Mouse (Mus musculus) limb, embryonic 12.5 days (tissue): Measurements from ENCODE around the gene Slc35c2. TPM values are rescaled to one million over a fixed set of nuclear protein-coding genes. Genes with fewer than 3 reads are reported as not detected.

ENCODE experiments used
- ATAC-seq: fragments of 200-750 bp; cut with Nextera tagmentation; 2 replicates; pipeline ENCODE4 v1.8.0; 2017; ENCODE audit warnings: low read depth, moderate TSS enrichment; ENCODE audit not compliant: insufficient number of reproducible peaks, insufficient read depth, low FRiP score, low TSS enrichment
- H3K27ac ChIP-seq: fragments of 300-500 bp; sonication (generic); 2 replicates; pipeline ENCODE4 v1.5.1; 2016; ENCODE audit warnings: mild to moderate bottlenecking, moderate library complexity
- H3K27me3 ChIP-seq: fragments of 300-500 bp; sonication (generic); 2 replicates; pipeline ENCODE4 v1.6.1; 2016; ENCODE audit warnings: mild to moderate bottlenecking, moderate library complexity
- H3K36me3 ChIP-seq: fragments of 300-500 bp; sonication (generic); 2 replicates; pipeline ENCODE4 v1.6.1; 2016; ENCODE audit warnings: mild to moderate bottlenecking, moderate library complexity
- H3K4me1 ChIP-seq: fragments of 300-500 bp; sonication (generic); replicated peaks from 2 replicates; pipeline ENCODE4 v1.6.1; 2016
- H3K4me2 ChIP-seq: fragments of 300-500 bp; sonication (generic); 2 replicates; pipeline ENCODE4 v1.6.1; 2016; ENCODE audit warnings: mild to moderate bottlenecking, moderate library complexity
- H3K4me3 ChIP-seq: fragments of 300-500 bp; sonication (generic); replicated peaks from 2 replicates; pipeline ENCODE4 v1.5.1; 2016; ENCODE audit warnings: mild to moderate bottlenecking
- H3K9ac ChIP-seq: fragments of 300-500 bp; sonication (generic); replicated peaks from 2 replicates; pipeline ENCODE4 v1.6.1; 2016; ENCODE audit warnings: mild to moderate bottlenecking, moderate library complexity
- H3K9me3 ChIP-seq: fragments of 300-500 bp; sonication (generic); 2 replicates; pipeline ENCODE4 v1.6.1; 2016; ENCODE audit warnings: mild to moderate bottlenecking, moderate library complexity
- WGBS: fragments of 180-500 bp; shearing (Covaris S2); methylation state at CpG from one replicate; pipeline ENCODE4 v1.1.7; 2016; 5-methylcytosine and 5-hydroxymethylcytosine counted together
- polyA plus RNA-seq: library from polyadenylated mRNA; unstranded; fragments of >200 nt; fragmentation: Nextera tagmentation; extraction: Ambion mirVana; gene quantifications from 2 replicates; pipeline ENCODE4 v1.2.1, GENCODE M21; 2016

Slc35c2 gene
- 47.2 and 48.3 TPM in 2 replicates for polyA plus RNA-seq

DNA sequence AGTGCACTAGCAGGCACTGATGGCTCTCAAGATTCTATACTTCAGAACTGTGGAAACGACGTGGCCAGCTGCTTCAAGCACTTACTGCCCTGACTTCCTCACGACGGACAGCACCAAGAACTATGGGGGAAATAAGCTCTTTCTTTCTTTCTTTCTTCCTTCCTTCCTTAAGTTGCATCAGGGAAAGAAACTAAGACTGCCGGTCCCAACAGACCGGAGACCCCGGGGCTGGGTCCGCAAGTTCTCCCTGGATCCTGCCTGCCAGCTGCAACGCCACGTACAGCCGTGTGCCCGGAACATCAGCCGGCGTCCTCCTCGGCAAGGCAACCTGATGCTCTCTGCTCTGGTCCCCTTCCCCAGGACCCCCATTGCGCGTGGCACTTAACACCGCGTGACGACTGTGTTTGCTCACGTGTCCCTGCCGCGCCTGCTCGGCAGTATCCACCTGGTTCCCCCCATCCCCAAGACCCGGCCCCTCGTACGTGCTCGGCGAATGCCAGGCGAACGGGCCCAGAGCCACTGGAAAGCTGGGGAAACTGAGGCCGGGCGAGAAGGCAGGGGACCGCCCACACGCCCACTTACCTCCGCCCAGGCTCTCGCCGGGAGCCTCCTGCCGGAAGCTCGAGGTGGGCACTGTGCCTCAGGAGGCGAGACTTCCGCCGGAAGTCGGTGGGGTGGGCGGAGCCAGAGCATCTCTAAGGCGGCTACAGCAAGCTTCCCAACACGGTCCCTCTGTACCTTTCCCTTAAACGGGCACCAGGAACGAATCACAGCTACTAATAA, at the start of gene Slc35c2:
Gene Slc35c2, minus strand, starts transcription at position 668 of the 783 bp plus-strand sequence.
- no peaks in the 10 kb centered on the region for H3K9me3 ChIP-seq

DNA sequence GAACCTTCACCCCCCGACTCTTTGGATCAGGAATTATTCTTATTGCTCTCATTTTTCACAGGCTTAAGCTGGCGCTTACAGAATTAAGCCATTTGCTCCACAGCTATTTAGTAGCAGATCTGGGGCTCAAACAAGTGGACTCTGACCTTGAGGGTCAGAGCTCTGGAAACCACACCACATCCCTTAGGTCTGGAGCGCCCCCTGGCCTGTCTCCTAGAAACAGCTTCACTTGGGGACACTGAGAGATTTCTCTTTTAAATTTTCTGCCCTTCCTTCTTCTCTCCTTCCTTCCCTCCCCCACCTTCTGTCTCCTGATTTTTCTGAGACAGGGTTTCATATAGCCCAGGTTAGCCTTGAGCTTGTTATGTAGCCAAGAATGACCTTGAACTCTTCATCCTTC, 49.5 kb upstream of the Slc35c2 start:
- 31% methylated on average over 3 of the region's 3 CpGs for WGBS
- H3K36me3 ChIP-seq = no peaks in the 10 kb centered on the region
- no peaks in the 10 kb centered on the region for H3K4me1 ChIP-seq
- no peak overlapping the region for H3K9ac ChIP-seq
- H3K27me3 ChIP-seq = peaks cover 13% of the 10 kb centered on the region
- H3K4me2 ChIP-seq = no peak overlapping the region
- H3K4me3 ChIP-seq = no peak overlapping the region
- no peak for ATAC-seq
- H3K27ac ChIP-seq = no peak overlapping the region
- H3K9me3 ChIP-seq = no peaks in the 10 kb centered on the region

More for the DNA sequence above, at the start of gene Slc35c2:
- peak within 1 kb of the TSS; percentile 71 for H3K9ac ChIP-seq
- H3K4me3 ChIP-seq = peak within 1 kb of the TSS; percentile 72
- peak within 1 kb of the TSS; percentile 79 for H3K4me2 ChIP-seq
- peaks cover 19% of the 10 kb centered on the region for H3K4me1 ChIP-seq
- H3K27ac ChIP-seq = peak within 1 kb of the TSS; percentile 62
- peak; percentile 90 for ATAC-seq
- H3K36me3 ChIP-seq = peaks cover 45% of the 10 kb centered on the region
- no peaks in the 10 kb centered on the region for H3K27me3 ChIP-seq
- under 1% methylated on average over 49 of the region's 49 CpGs for WGBS

DNA sequence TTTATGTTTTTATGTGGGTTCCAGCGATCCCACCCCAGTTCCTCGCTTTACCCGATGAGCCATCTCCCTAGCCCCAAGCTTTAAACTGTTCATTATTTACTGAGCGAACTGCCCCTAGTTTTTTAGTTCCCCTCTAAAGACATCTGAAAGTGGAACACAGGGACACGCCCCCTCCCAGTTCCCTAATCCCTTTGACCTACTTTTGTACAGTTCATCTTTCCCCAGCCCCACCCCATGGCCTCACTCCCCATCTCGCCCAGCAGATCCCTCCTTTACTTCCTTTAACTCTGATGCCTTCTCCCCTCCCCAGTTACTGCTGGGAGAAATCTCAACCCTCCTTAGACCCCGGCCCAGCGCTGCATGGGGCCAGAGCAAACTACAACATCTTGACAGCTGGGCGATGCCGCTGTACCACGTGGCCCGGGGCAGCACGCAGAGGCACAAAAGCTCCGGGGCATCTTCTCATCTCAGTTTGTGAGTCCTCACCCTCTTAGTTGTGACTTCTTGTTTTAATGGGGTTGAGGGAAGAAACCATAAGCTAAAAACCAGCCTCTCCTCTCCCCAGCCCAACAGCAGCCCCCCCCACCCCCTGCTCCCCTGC, 45.0 kb upstream of the Slc35c2 start:
- no peak overlapping the region for H3K4me3 ChIP-seq
- no peaks in the 10 kb centered on the region for H3K36me3 ChIP-seq
- no peak for ATAC-seq
- H3K9ac ChIP-seq = no peak overlapping the region
- H3K4me2 ChIP-seq = no peak overlapping the region
- WGBS = 48% methylated on average over 14 of the region's 14 CpGs
- no peaks in the 10 kb centered on the region for H3K4me1 ChIP-seq
- H3K27ac ChIP-seq = no peak overlapping the region
- H3K27me3 ChIP-seq = peaks cover 9% of the 10 kb centered on the region; the same call in 1 of the 2 replicates
- H3K9me3 ChIP-seq = no peaks in the 10 kb centered on the region

DNA sequence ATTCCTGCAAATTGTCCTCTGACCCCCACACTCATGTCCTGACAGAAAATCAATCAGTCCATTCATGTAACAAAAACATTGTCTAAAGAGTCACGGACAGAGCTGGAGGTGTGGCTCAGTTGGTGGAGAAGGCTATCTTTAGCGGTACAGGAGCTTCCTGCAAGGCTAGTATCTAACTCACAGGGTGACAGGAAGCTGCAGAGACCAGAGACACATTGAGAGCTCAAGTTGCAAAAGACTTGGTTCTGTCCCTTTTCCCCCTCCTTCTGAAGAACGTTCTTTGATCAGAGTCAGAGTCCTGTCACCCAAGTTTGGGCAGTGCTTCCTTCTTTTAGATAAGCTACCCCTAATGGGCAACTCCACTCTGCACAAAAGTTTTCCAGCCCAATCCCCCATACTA, 42.0 kb upstream of the Slc35c2 start:
- peaks cover 18% of the 10 kb centered on the region for H3K4me1 ChIP-seq
- peaks cover 9% of the 10 kb centered on the region; the same call in 1 of the 2 replicates for H3K27me3 ChIP-seq
- no peaks in the 10 kb centered on the region for H3K36me3 ChIP-seq
- 42% methylated on average over 3 of the region's 3 CpGs for WGBS
- no peak overlapping the region for H3K4me2 ChIP-seq
- H3K27ac ChIP-seq = no peak overlapping the region
- no peaks in the 10 kb centered on the region for H3K9me3 ChIP-seq
- no peak overlapping the region for H3K4me3 ChIP-seq
- no peak for ATAC-seq
- H3K9ac ChIP-seq = no peak overlapping the region

DNA sequence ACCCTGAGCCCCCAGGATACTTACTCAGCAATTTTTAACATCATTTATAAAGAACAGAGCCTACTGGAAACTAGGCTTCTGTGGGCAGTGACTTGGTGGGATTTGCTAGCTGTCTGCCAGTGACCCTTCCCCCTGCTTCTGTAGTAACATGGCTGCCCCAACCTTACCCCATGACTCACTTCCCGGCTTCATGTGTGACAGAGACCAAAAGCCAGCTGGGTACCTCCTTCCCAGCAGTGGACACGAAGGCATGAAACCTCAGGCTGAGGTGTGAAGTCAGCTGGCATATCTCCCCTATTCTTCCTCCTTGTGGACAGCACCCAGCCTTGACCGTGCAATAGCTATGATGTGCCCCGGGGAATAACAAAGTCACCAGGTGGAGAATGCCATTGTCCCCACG, 41.1 kb upstream of the Slc35c2 start:
- no peak for ATAC-seq
- peaks cover 28% of the 10 kb centered on the region for H3K4me1 ChIP-seq
- H3K4me3 ChIP-seq = no peak overlapping the region
- WGBS = 80% methylated on average over 5 of the region's 5 CpGs
- H3K4me2 ChIP-seq = no peak overlapping the region
- H3K27me3 ChIP-seq = peaks cover 9% of the 10 kb centered on the region; the same call in 1 of the 2 replicates
- no peak overlapping the region for H3K9ac ChIP-seq
- H3K27ac ChIP-seq = no peak overlapping the region
- 0 out of 2 replicates have a peak, but pooled peaks cover 3% of the 10 kb centered on the region for H3K36me3 ChIP-seq
- H3K9me3 ChIP-seq = no peaks in the 10 kb centered on the region

DNA sequence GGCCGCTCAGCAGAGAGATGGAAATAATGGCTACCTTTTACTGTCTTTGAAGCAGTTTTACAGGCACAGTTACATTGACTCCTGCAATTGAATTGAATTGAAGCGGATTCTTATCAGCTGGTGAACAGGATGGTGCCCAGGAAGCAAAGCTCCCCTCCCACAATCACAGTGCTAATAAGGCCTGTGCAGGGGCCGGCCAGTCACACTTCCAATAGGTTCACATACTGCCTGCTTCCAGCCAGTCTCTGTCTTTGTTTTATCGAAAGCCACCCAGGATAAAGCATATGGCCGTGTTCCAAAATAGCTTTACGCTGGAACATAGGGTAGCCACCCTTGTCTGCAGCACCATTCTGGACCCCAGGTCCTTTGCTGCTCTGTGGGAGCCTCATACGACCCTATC, 39.7 kb upstream of the Slc35c2 start:
- H3K27me3 ChIP-seq = 0 out of 2 replicates have a peak, but pooled peaks cover 9% of the 10 kb centered on the region
- ATAC-seq = no peak
- H3K4me2 ChIP-seq = peak overlapping the region; percentile 94
- H3K4me3 ChIP-seq = peak overlapping the region; percentile 89
- no peaks in the 10 kb centered on the region for H3K9me3 ChIP-seq
- 0 out of 2 replicates have a peak, but pooled peaks cover 5% of the 10 kb centered on the region for H3K36me3 ChIP-seq
- 51% methylated on average over 7 of the region's 7 CpGs for WGBS
- no peak overlapping the region for H3K27ac ChIP-seq
- peak overlapping the region; percentile 72 for H3K9ac ChIP-seq
- H3K4me1 ChIP-seq = peaks cover 33% of the 10 kb centered on the region

DNA sequence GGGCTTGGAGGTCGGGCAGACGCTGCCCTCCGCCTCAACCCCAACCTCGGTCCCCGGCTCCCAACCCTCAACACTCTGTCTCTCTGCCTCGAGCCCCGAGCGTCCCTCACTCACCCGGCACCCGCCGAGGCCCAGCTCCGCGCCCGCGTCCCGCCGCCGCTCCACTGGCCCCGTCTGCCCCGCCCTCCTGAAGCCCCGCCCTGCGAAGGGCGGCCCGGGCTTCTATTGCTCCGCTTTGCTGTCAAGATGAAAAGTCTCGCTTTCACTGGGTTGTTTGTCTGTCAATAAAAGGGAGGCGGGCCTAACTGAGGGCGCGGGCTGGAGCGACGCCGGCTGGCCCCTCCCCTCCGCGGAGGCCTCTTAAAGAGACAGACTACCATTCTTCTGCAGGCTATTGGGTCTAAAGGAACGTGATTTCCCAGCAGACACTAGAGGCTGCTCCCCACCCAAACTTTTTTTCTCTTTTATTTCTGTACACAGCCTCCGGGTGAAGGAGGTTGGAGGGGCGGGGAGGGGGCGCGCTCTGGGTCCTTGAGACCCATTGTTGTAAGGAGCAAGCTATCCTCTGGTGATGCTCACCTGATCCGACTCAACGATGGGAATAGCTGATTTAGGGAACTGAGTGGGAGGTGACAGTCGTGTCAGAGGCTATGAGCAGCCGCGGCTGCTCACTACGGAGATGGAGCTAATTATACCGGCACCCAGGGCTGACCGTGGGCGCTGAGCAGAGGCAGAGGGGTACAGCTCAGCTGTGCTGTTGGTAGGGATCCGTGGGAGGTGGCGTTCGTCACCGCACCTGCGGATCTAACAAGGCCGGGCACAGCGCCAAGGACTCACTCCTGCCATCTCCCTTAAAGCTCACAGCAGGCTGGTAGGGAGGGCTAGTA, 38.9 kb upstream of the Slc35c2 start, which contains the start of gene Elmo2:
Gene Elmo2, minus strand, starts transcription at position 176 of the 887 bp plus-strand sequence.
- Histone ChIP-seq H3K27me3 (0 out of 2 replicates have a peak, but pooled peaks cover 9% of the 10 kb centered on the region), H3K36me3 (peaks cover 5% of the 10 kb centered on the region; the same call in 1 of the 2 replicates), H3K4me1 (peaks cover 38% of the 10 kb centered on the region), H3K4me2 (peak within 1 kb of the TSS; percentile 94), H3K9ac (peak within 1 kb of the TSS; percentile 90), H3K9me3 (no peaks in the 10 kb centered on the region), H3K27ac (peak within 1 kb of the TSS; percentile 69), H3K4me3 (peak within 1 kb of the TSS; percentile 89)
- whole genome bisulfite sequencing = under 1% methylated on average over 53 of the region's 55 CpGs
- peak; percentile 98 for ATAC-seq

DNA sequence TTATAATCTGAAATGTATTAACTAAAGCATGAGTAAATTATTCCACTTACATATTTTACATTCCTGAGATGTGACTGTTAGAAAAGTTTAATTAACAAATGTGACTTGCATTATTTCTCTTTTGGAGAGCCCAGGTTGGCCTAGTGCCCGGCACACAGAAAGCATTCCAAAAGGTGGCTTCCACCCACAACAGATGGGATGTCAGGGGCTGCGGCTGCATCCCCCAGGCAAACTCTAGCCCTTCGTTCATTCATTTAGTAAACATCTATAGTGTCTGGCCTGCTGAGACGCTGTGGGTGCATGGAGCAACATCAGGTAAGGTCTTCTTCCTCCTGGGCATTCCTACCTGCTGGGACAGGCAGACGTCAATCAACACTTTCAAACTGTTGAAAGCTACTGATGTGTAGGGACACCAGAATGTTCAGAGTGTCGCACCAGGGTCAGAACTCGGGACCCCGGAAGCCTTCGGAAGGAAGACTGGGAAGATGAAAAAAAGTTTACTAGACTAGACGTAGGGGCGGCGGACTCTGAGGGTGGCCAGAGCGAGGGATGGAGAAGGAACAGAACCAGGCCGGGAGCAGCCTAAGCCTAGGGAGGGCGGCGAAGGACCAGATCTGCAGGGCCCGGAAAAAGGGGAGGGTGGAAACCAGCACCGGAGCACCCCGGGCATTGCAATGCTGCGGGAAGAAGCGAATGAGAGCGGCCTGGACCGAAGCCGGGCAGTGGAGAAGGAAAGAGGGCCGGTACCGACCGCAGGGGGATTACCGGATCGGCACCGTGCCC, 38.0 kb upstream of the Slc35c2 start:
- H3K9me3 ChIP-seq = no peaks in the 10 kb centered on the region
- peak overlapping the region; percentile 94 for H3K4me2 ChIP-seq
- peak overlapping the region; percentile 89 for H3K4me3 ChIP-seq
- peaks cover 46% of the 10 kb centered on the region for H3K4me1 ChIP-seq
- WGBS = 1% methylated on average over 30 of the region's 30 CpGs
- peak; percentile 44 for ATAC-seq
- peaks cover 5% of the 10 kb centered on the region; the same call in 1 of the 2 replicates for H3K36me3 ChIP-seq
- H3K27me3 ChIP-seq = 0 out of 2 replicates have a peak, but pooled peaks cover 9% of the 10 kb centered on the region
- peak overlapping the region; percentile 56; the same call in 1 of the 2 replicates for H3K27ac ChIP-seq
- H3K9ac ChIP-seq = peak overlapping the region; percentile 90

DNA sequence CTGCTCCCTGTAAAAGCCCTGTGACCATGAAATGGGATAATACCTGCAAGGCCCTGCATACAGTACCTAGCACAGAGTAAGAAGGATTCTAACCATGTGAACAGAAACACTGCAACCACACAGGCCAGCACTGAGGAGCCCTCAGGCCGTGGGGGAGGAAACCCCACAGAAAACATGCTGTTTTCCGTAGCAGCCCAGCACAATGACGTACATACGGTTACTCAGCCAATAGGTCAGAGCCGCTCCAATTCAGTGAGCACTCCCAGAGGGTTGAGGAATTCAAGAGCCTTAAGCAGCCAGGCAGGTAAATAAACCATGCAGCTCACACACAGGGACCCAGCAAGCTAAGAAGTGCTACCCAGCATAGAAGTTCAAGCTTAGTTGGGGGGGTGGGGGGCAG, 36.3 kb upstream of the Slc35c2 start:
- Histone ChIP-seq H3K9me3 (no peaks in the 10 kb centered on the region), H3K27me3 (0 out of 2 replicates have a peak, but pooled peaks cover 5% of the 10 kb centered on the region), H3K4me3 (no peak overlapping the region), H3K36me3 (peaks cover 5% of the 10 kb centered on the region; the same call in 1 of the 2 replicates), H3K9ac (no peak overlapping the region; the same call in 1 of the 2 replicates), H3K27ac (0 out of 2 replicates have a peak overlapping the region, but pooled peaks have one; percentile 13), H3K4me1 (peaks cover 53% of the 10 kb centered on the region), H3K4me2 (no peak overlapping the region)
- no peak for ATAC-seq
- 68% methylated on average over 5 of the region's 5 CpGs for WGBS

DNA sequence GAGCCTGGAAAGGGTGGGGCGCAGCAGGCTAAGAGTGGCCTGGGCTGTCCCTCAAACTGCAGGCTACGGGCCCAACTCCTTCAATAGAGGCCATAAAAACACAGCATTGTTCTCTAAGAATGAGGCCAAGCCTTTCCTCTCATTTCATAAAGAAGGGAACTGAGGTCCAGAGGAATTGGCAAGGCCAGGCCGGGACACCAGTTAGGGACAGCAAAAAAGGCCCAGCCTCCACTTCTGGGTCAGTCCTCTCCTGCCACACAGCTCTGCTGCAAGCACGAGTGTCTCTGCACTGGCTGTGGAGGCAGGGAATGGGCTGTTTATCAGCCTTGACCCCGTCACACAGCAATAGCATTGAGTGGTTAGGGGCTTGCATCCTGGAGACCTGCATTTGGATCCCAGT, 35.8 kb upstream of the Slc35c2 start:
- WGBS = 75% methylated on average over 5 of the region's 5 CpGs
- Histone ChIP-seq H3K27ac (no peak overlapping the region), H3K4me1 (peaks cover 58% of the 10 kb centered on the region), H3K27me3 (0 out of 2 replicates have a peak, but pooled peaks cover under 1% of the 10 kb centered on the region), H3K9ac (no peak overlapping the region), H3K4me2 (no peak overlapping the region), H3K36me3 (peaks cover 5% of the 10 kb centered on the region; the same call in 1 of the 2 replicates), H3K9me3 (no peaks in the 10 kb centered on the region), H3K4me3 (no peak overlapping the region)
- ATAC-seq = no peak
